Mouse (Mus musculus): ENCODE measurements around the gene Sdk2.

The Sdk2 gene

GRCm38 (mm10) chr11:113748797-113749521 is 317.9 kb downstream of the Sdk2 start:
- no peak for DNase-seq (ENCODE audit: extremely low read depth, low read depth, low spot score)

GRCm38 (mm10) chr11:113747725-113748380 is 319.0 kb downstream of the Sdk2 start:
- no peak for DNase-seq (ENCODE audit: extremely low read depth, low read depth, low spot score)

GRCm38 (mm10) chr11:113747056-113747455 is 319.8 kb downstream of the Sdk2 start:
- DNase-seq (ENCODE audit: extremely low read depth, low read depth, low spot score), result no peak

GRCm38 (mm10) chr11:113745961-113746360 is 320.9 kb downstream of the Sdk2 start:
- no peak for DNase-seq (ENCODE audit: extremely low read depth, low read depth, low spot score)

GRCm38 (mm10) chr11:113742998-113743397 is 323.8 kb downstream of the Sdk2 start:
- DNase-seq (ENCODE audit: extremely low read depth, low read depth, low spot score), result no peak

GRCm38 (mm10) chr11:113740100-113740499 is 326.7 kb downstream of the Sdk2 start:
- no peak for DNase-seq (ENCODE audit: extremely low read depth, low read depth, low spot score)

GRCm38 (mm10) chr11:113739213-113739612 is 327.6 kb downstream of the Sdk2 start:
- DNase-seq (ENCODE audit: extremely low read depth, low read depth, low spot score), result no peak

- no peak for DNase-seq (ENCODE audit: extremely low read depth, low read depth, low spot score)
These were observed 328.9 kb downstream of the Sdk2 start for GRCm38 (mm10) chr11:113737912-113738311.

GRCm38 (mm10) chr11:113737553-113737854 is 329.3 kb downstream of the Sdk2 start:
- no peak for DNase-seq (ENCODE audit: extremely low read depth, low read depth, low spot score)

GRCm38 (mm10) chr11:113736848-113737552 is 329.8 kb downstream of the Sdk2 start:
- DNase-seq (ENCODE audit: extremely low read depth, low read depth, low spot score), result no peak

- DNase-seq (ENCODE audit: extremely low read depth, low read depth, low spot score), result no peak
These were observed 331.7 kb downstream of the Sdk2 start for GRCm38 (mm10) chr11:113735151-113735550.

- DNase-seq (ENCODE audit: extremely low read depth, low read depth, low spot score), result no peak
These were observed 333.0 kb downstream of the Sdk2 start for GRCm38 (mm10) chr11:113733631-113734364.

GRCm38 (mm10) chr11:113731945-113732612 is 334.8 kb downstream of the Sdk2 start:
- DNase-seq (ENCODE audit: extremely low read depth, low read depth, low spot score), result no peak

- DNase-seq (ENCODE audit: extremely low read depth, low read depth, low spot score), result no peak
These were observed 336.0 kb downstream of the Sdk2 start for GRCm38 (mm10) chr11:113730879-113731278.

- no peak for DNase-seq (ENCODE audit: extremely low read depth, low read depth, low spot score)
These were observed 336.9 kb downstream of the Sdk2 start for GRCm38 (mm10) chr11:113729917-113730316.

GRCm38 (mm10) chr11:113729239-113729638 is 337.6 kb downstream of the Sdk2 start:
- DNase-seq (ENCODE audit: extremely low read depth, low read depth, low spot score), result no peak

- DNase-seq (ENCODE audit: extremely low read depth, low read depth, low spot score), result no peak
These were observed 338.9 kb downstream of the Sdk2 start for GRCm38 (mm10) chr11:113727992-113728391.

- no peak for DNase-seq (ENCODE audit: extremely low read depth, low read depth, low spot score)
These were observed 339.6 kb downstream of the Sdk2 start for GRCm38 (mm10) chr11:113726994-113727888.

Data from fat pad, adult 2 months (tissue).